8 mouse cellular contexts compared by ENCODE assay signal in genomic region chr3:127457761-127458419, GRCm38 (mm10). TPM values are rescaled to one million over a fixed set of nuclear protein-coding genes. Genes with fewer than 3 reads are reported as not detected.
DNase-seq lines count a peak whose midpoint lies in the region; ATAC-seq and TF ChIP-seq lines count a peak whose summit lies in the region.
"Had no signal": no experiment of that assay in that cellular context is flagged by ENCODE, and none has a peak within 500 bp of the region (broad histone marks: within the 10 kb centered on the region; RNA-seq: fewer than 3 reads in every experiment).

No protein-coding gene starts in this region.

- no peak overlapping the region for H3K4me3 ChIP-seq in heart, embryonic 15.5 days
- H3K4me3 ChIP-seq in limb, embryonic 14.5 days (replicated peaks; ENCODE audit: low read length), result no peak overlapping the region
- H3K4me3 ChIP-seq: hindbrain, embryonic 10.5 days had no signal

- H3K27ac ChIP-seq in heart, embryonic 15.5 days, result peak overlapping the region; percentile 68
- H3K27ac ChIP-seq in limb, embryonic 14.5 days (replicated peaks; ENCODE audit: low read depth, low read length), result no peak overlapping the region
- H3K27ac ChIP-seq: hindbrain, embryonic 10.5 days had no signal

- no peak for ATAC-seq in heart, embryonic 15.5 days (replicated peaks; ENCODE audit: insufficient number of reproducible peaks, insufficient read depth, low FRiP score, low read depth)
- ATAC-seq in limb, embryonic 14.5 days (ENCODE audit: low FRiP score, low read depth), result no peak

- H3K9me3 ChIP-seq in heart, embryonic 15.5 days (replicated peaks), result no peaks in the 10 kb centered on the region
- no peaks in the 10 kb centered on the region for H3K9me3 ChIP-seq in limb, embryonic 14.5 days (ENCODE audit: control insufficient read depth, low read length)
- H3K9me3 ChIP-seq: hindbrain, embryonic 10.5 days had no signal

- TF ChIP-seq POLR2A in limb, embryonic 14.5 days (IDR thresholded peaks at IDR 0.05; ENCODE audit: borderline replicate concordance, extremely low read depth, insufficient read depth, insufficient read length), result no peak

- H3K4me2 ChIP-seq in heart, embryonic 15.5 days, result peak overlapping the region; percentile 43
- no peak overlapping the region for H3K4me2 ChIP-seq in limb, embryonic 14.5 days (replicated peaks; ENCODE audit: low read depth, low read length, severe bottlenecking)

- no peak for DNase-seq in heart, adult 8-10 months (ENCODE audit: low spot score)
- DNase-seq in 416B (ENCODE audit: low read depth) (peak; percentile 64), MEL-GATA-1-ER (ENCODE audit: extremely low read depth, low read depth) (peak; percentile 47)
- peak; percentile 25 for DNase-seq in limb, embryonic 14.5 days (ENCODE audit: low spot score)
- DNase-seq in right cerebral cortex, adult 2 months (ENCODE audit: low spot score in 2 of 2), result no peak
- no peak for DNase-seq in ovary, postnatal 10 days (ENCODE audit: low spot score)

- no peak overlapping the region for H3K9ac ChIP-seq in heart, embryonic 15.5 days
- H3K9ac ChIP-seq in limb, embryonic 14.5 days (ENCODE audit: low read depth, low read length, severe bottlenecking), result no peak overlapping the region

- H3K36me3 ChIP-seq in heart, embryonic 15.5 days, result no peaks in the 10 kb centered on the region
- no peaks in the 10 kb centered on the region for H3K36me3 ChIP-seq in limb, embryonic 14.5 days (ENCODE audit: control insufficient read depth, insufficient read depth, low read length)
- H3K36me3 ChIP-seq: hindbrain, embryonic 10.5 days had no signal

- WGBS in heart, embryonic 15.5 days, result 23% methylated on average over 5 of the region's 5 CpGs
- WGBS in limb, embryonic 14.5 days, result 31% methylated on average over 5 of the region's 5 CpGs

- no peaks in the 10 kb centered on the region for H3K27me3 ChIP-seq in heart, embryonic 15.5 days
- H3K27me3 ChIP-seq in limb, embryonic 14.5 days (ENCODE audit: control insufficient read depth, insufficient read depth, low read length), result peaks cover 8% of the 10 kb centered on the region; the same call in 1 of the 2 replicates

- peaks cover 21% of the 10 kb centered on the region for H3K4me1 ChIP-seq in heart, embryonic 15.5 days (replicated peaks)
- H3K4me1 ChIP-seq in limb, embryonic 14.5 days (ENCODE audit: control insufficient read depth, insufficient read depth, low read length), result no peaks in the 10 kb centered on the region

RNA-seq across cellular contexts. Expression of gene Ank2, which starts 41.3 kb away (rescaled TPM):
- 37.3 and 39.9 TPM in 2 replicates for polyA plus RNA-seq in heart, embryonic 15.5 days (2015; fragmentation: Nextera tagmentation; extraction: Ambion mirVana)
- 100 to 1,000 TPM; 297 to 377 (median 334) TPM for total RNA-seq in heart, adult 8-10 months (2022)
- 41.3 and 41.6 TPM in 2 replicates for polyA plus RNA-seq in limb, embryonic 14.5 days (2012; rRNA removed)
- 33.0 and 34.5 TPM in 2 replicates for polyA plus RNA-seq in limb, embryonic 14.5 days (2014; fragmentation: Nextera tagmentation; extraction: Ambion mirVana)

Comparison
In these comparisons a context has a peak if more than half of its experiments do, and no peak if none do; other contexts are left out.
1. DNase-seq: peak in 416B (single experiment), MEL-GATA-1-ER (single experiment) and limb, embryonic 14.5 days (single experiment); none in heart, adult 8-10 months (single experiment), right cerebral cortex, adult 2 months (0 of 2) and ovary, postnatal 10 days (single experiment).